ENCODE assay signal across 8 mouse cellular contexts in the genomic region with DNA sequence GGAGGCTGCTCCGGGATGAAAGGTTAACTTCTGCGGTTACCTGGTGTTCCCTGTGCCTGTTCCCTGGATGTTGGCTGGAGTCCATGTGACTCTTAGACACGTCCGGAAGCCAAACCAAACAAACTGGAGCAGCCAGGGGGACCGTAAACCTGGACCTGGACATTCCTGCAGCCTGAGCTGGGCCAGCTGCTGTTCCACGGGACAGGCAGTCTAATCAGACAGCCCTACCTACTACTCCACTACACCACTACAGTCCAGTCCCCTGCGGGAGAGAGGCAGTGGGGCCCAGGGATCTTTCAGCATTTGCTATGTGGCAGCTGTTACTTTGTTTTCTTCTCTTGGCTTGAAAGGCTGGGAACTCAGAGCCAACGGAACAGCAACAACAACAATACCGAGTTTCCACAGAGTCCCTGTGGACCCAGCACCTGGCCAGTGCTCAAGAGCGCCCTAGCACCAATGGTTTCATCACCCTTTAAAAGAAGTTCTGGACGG. TPM values are rescaled to one million over a fixed set of nuclear protein-coding genes. Genes with fewer than 3 reads are reported as not detected.
DNase-seq lines count a peak whose midpoint lies in the region; ATAC-seq lines count a peak whose summit lies in the region.

No protein-coding gene starts in this region.

- 66% methylated on average over 11 of the region's 11 CpGs for WGBS in liver, embryonic 13.5 days (ENCODE audit: insufficient replicate concordance)
- WGBS in forebrain, embryonic 16.5 days, result 71% methylated on average over 11 of the region's 11 CpGs

- H3K4me3 ChIP-seq in liver, embryonic 13.5 days (replicated peaks), result 0 out of 2 replicates have a peak overlapping the region, but pooled peaks have one; percentile 18
- H3K4me3 ChIP-seq in forebrain, embryonic 16.5 days (replicated peaks; ENCODE audit: low read length), result no peak overlapping the region

- peak; percentile 51 to 59 for DNase-seq in urinary bladder, adult 18-20 months (ENCODE audit: low spot score in 2 of 2)
- DNase-seq in urinary bladder, adult 2 months (ENCODE audit: low spot score), result no peak
- DNase-seq in heart, postnatal 4 days, result peak; percentile 45
- DNase-seq in liver, embryonic 13.5 days, result peak; percentile 13
- peak; percentile 53 for DNase-seq in testis, postnatal 10 days (ENCODE audit: low spot score)
- DNase-seq in cerebellum, postnatal 25 days, result no peak
- DNase-seq in embryo, embryonic 10 days (ENCODE audit: low spot score), result no peak

- H3K36me3 ChIP-seq in liver, embryonic 13.5 days, result no peaks in the 10 kb centered on the region
- no peaks in the 10 kb centered on the region for H3K36me3 ChIP-seq in forebrain, embryonic 16.5 days (ENCODE audit: control insufficient read depth, insufficient read depth)

- ATAC-seq in liver, embryonic 13.5 days (ENCODE audit: low read depth), result peak; percentile 62
- no peak for ATAC-seq in forebrain, embryonic 16.5 days

- no peaks in the 10 kb centered on the region for H3K9me3 ChIP-seq in liver, embryonic 13.5 days (replicated peaks)
- no peaks in the 10 kb centered on the region for H3K9me3 ChIP-seq in forebrain, embryonic 16.5 days (ENCODE audit: control insufficient read depth, low read length)

- H3K27me3 ChIP-seq in liver, embryonic 13.5 days, result peaks cover 3% of the 10 kb centered on the region; the same call in 1 of the 2 replicates
- H3K27me3 ChIP-seq in forebrain, embryonic 16.5 days (replicated peaks; ENCODE audit: control insufficient read depth, insufficient read depth, low read length), result no peaks in the 10 kb centered on the region

- peak overlapping the region; percentile 4; the same call in 1 of the 2 replicates for H3K4me2 ChIP-seq in liver, embryonic 13.5 days
- H3K4me2 ChIP-seq in forebrain, embryonic 16.5 days (ENCODE audit: low read length), result no peak overlapping the region

- peak overlapping the region; percentile 35 for H3K27ac ChIP-seq in liver, embryonic 13.5 days
- H3K27ac ChIP-seq in forebrain, embryonic 16.5 days (ENCODE audit: low read length), result no peak overlapping the region

- H3K4me1 ChIP-seq in liver, embryonic 13.5 days (replicated peaks), result peaks cover 44% of the 10 kb centered on the region
- no peaks in the 10 kb centered on the region for H3K4me1 ChIP-seq in forebrain, embryonic 16.5 days (replicated peaks; ENCODE audit: control insufficient read depth, insufficient read depth, low read length)

- H3K9ac ChIP-seq in liver, embryonic 13.5 days, result no peak overlapping the region
- no peak overlapping the region for H3K9ac ChIP-seq in forebrain, embryonic 16.5 days (replicated peaks; ENCODE audit: low read depth, low read length)

RNA-seq across cellular contexts. Expression of a gene that starts 8.5 kb away (rescaled TPM):
- polyA plus RNA-seq in urinary bladder, adult 2 months (2012; rRNA removed), result 325 and 330 TPM in 2 replicates
- 10 to 100 TPM; 56.6 to 66.4 TPM for total RNA-seq in heart, postnatal 4 days (2021)
- 78.4 and 84.2 TPM in 2 replicates for polyA plus RNA-seq in liver, embryonic 13.5 days (2015; fragmentation: Nextera tagmentation; extraction: Ambion mirVana)
- 68.0 and 78.0 TPM in 2 replicates for polyA plus RNA-seq in forebrain, embryonic 16.5 days (2015; fragmentation: Nextera tagmentation; extraction: Ambion mirVana)

RNA-seq across cellular contexts. Expression of a gene that starts 48.8 kb away (rescaled TPM):
- 0.21 TPM in 2 replicates for polyA plus RNA-seq in urinary bladder, adult 2 months (2012; rRNA removed)
- under 1 TPM in 1 of 2 experiments, not detected in 1; 0.11 TPM for total RNA-seq in heart, postnatal 4 days (2021)
- polyA plus RNA-seq in liver, embryonic 13.5 days (2015; fragmentation: Nextera tagmentation; extraction: Ambion mirVana), result not detected in 2 replicates
- polyA plus RNA-seq in forebrain, embryonic 16.5 days (2015; fragmentation: Nextera tagmentation; extraction: Ambion mirVana), result 0.10 TPM in 1 of 2 replicates, not detected in the other

RNA-seq across cellular contexts. Expression of a gene that starts 56.4 kb away (rescaled TPM):
- polyA plus RNA-seq in urinary bladder, adult 2 months (2012; rRNA removed), result 17.1 and 23.3 TPM in 2 replicates
- under 1 TPM; 0.72 to 0.76 TPM for total RNA-seq in heart, postnatal 4 days (2021)
- polyA plus RNA-seq in liver, embryonic 13.5 days (2015; fragmentation: Nextera tagmentation; extraction: Ambion mirVana), result 0.06 and 0.07 TPM in 2 replicates
- 0.28 and 0.47 TPM in 2 replicates for polyA plus RNA-seq in forebrain, embryonic 16.5 days (2015; fragmentation: Nextera tagmentation; extraction: Ambion mirVana)

Comparison
In these comparisons a context has a peak if more than half of its experiments do, and no peak if none do; other contexts are left out.
1. DNase-seq: peak in urinary bladder, adult 18-20 months (2 of 2), heart, postnatal 4 days (single experiment), liver, embryonic 13.5 days (single experiment) and testis, postnatal 10 days (single experiment); none in urinary bladder, adult 2 months (single experiment), cerebellum, postnatal 25 days (0 of 2) and embryo, embryonic 10 days (single experiment).
2. RNA of a gene that starts 56.4 kb away (polyA plus RNA-seq): 17.1 to 23.3 TPM in urinary bladder, adult 2 months; 0.28 to 0.47 TPM in forebrain, embryonic 16.5 days and 0.06 to 0.07 TPM in liver, embryonic 13.5 days; every median in the first group is over 10 times any median in the second.